ENCODE assay signal across 24 mouse cellular contexts in genomic region chr3:135785065-135785464, GRCm38 (mm10).
"Had no signal": no experiment of that assay in that cellular context is flagged by ENCODE, and none has a peak within 500 bp of the region (broad histone marks: within the 10 kb centered on the region; RNA-seq: fewer than 3 reads in every experiment).

No protein-coding gene starts in this region.

- H3K9me3 ChIP-seq: embryonic facial prominence, embryonic 10.5 days; embryonic facial prominence, embryonic 12.5 days; embryonic facial prominence, embryonic 13.5 days; embryonic facial prominence, embryonic 15.5 days; forebrain, embryonic 10.5 days; forebrain, embryonic 12.5 days; forebrain, embryonic 13.5 days; forebrain, embryonic 15.5 days had no signal

- H3K36me3 ChIP-seq: embryonic facial prominence, embryonic 10.5 days; embryonic facial prominence, embryonic 12.5 days; embryonic facial prominence, embryonic 13.5 days; embryonic facial prominence, embryonic 15.5 days; forebrain, embryonic 10.5 days; forebrain, embryonic 12.5 days; forebrain, embryonic 15.5 days had no signal

- H3K27me3 ChIP-seq: embryonic facial prominence, embryonic 12.5 days; embryonic facial prominence, embryonic 13.5 days; embryonic facial prominence, embryonic 15.5 days; forebrain, embryonic 12.5 days; forebrain, embryonic 13.5 days; forebrain, embryonic 15.5 days had no signal

- H3K4me2 ChIP-seq: embryonic facial prominence, embryonic 12.5 days; embryonic facial prominence, embryonic 13.5 days; embryonic facial prominence, embryonic 15.5 days; forebrain, embryonic 12.5 days; forebrain, embryonic 13.5 days; forebrain, embryonic 15.5 days had no signal

- H3K4me3 ChIP-seq: embryonic facial prominence, embryonic 10.5 days; embryonic facial prominence, embryonic 12.5 days; embryonic facial prominence, embryonic 13.5 days; embryonic facial prominence, embryonic 15.5 days; erythroblast, embryonic 14.5 days; forebrain, embryonic 10.5 days; forebrain, embryonic 12.5 days; forebrain, embryonic 13.5 days; forebrain, embryonic 15.5 days; gastrocnemius, adult 2 months; heart, adult 2 months had no signal

- DNase-seq: cerebellum, adult 9-11 months; cerebellum, postnatal 10 days; cerebellum, postnatal 14 days; cerebellum, postnatal 25 days; cerebellum, postnatal 36 days; embryo, embryonic 11 days; forebrain, postnatal 0 days; gastrocnemius, adult 2 months; gastrocnemius, postnatal 10 days; gastrocnemius, postnatal 14 days; gastrocnemius, postnatal 25 days; gastrocnemius, postnatal 36 days; heart, adult 11 months; heart, adult 18-20 months; heart, adult 2 months had no signal

- H3K4me1 ChIP-seq: embryonic facial prominence, embryonic 10.5 days; embryonic facial prominence, embryonic 12.5 days; embryonic facial prominence, embryonic 15.5 days; forebrain, embryonic 12.5 days; forebrain, embryonic 13.5 days; forebrain, embryonic 15.5 days had no signal

- H3K9ac ChIP-seq: embryonic facial prominence, embryonic 12.5 days; embryonic facial prominence, embryonic 13.5 days; embryonic facial prominence, embryonic 15.5 days; forebrain, embryonic 12.5 days; forebrain, embryonic 13.5 days; forebrain, embryonic 15.5 days; forebrain, postnatal 0 days had no signal

- H3K27ac ChIP-seq: embryonic facial prominence, embryonic 10.5 days; embryonic facial prominence, embryonic 12.5 days; embryonic facial prominence, embryonic 13.5 days; embryonic facial prominence, embryonic 15.5 days; forebrain, embryonic 10.5 days; forebrain, embryonic 12.5 days; forebrain, embryonic 13.5 days; forebrain, embryonic 15.5 days; gastrocnemius, adult 2 months; heart, adult 2 months had no signal
